11 mouse cellular contexts compared by ENCODE assay signal in genomic region chr17:86713591-86713990, GRCm38 (mm10). TPM values are rescaled to one million over a fixed set of nuclear protein-coding genes. Genes with fewer than 3 reads are reported as not detected.
DNase-seq lines count a peak whose midpoint lies in the region; ATAC-seq and TF ChIP-seq lines count a peak whose summit lies in the region.
"Had no signal": no experiment of that assay in that cellular context is flagged by ENCODE, and none has a peak within 500 bp of the region (broad histone marks: within the 10 kb centered on the region; RNA-seq: fewer than 3 reads in every experiment).

No protein-coding gene starts in this region.

- H3K27me3 ChIP-seq in ES-Bruce4 (ENCODE audit: control insufficient read depth, insufficient read depth, low read length, poor library complexity, severe bottlenecking): no peaks in the 10 kb centered on the region
- no peaks in the 10 kb centered on the region for H3K27me3 ChIP-seq in forebrain, postnatal 0 days (ENCODE audit: insufficient read depth, low read length)
- H3K27me3 ChIP-seq: forebrain, embryonic 12.5 days had no signal

- no peaks in the 10 kb centered on the region for H3K4me1 ChIP-seq in ES-Bruce4 (ENCODE audit: control insufficient read depth, insufficient read depth, low read length)
- no peaks in the 10 kb centered on the region for H3K4me1 ChIP-seq in forebrain, postnatal 0 days (ENCODE audit: insufficient read depth)
- H3K4me1 ChIP-seq: forebrain, embryonic 12.5 days had no signal

- TF ChIP-seq POLR2A in ES-Bruce4 (IDR thresholded peaks at IDR 0.05; ENCODE audit: insufficient read depth, low read length): no peak

- no peak overlapping the region for H3K4me2 ChIP-seq in forebrain, postnatal 0 days (ENCODE audit: low read depth)
- H3K4me2 ChIP-seq: forebrain, embryonic 12.5 days had no signal

- H3K9ac ChIP-seq in ES-Bruce4 (ENCODE audit: low read depth, poor library complexity, severe bottlenecking): no peak overlapping the region
- no peak overlapping the region for H3K9ac ChIP-seq in forebrain, postnatal 0 days
- H3K9ac ChIP-seq: forebrain, embryonic 12.5 days had no signal

- 40% methylated on average over 8 of the region's 8 CpGs for WGBS in forebrain, postnatal 0 days

- H3K4me3 ChIP-seq in ES-Bruce4 (ENCODE audit: low read depth, low read length): no peak overlapping the region
- no peak overlapping the region for H3K4me3 ChIP-seq in forebrain, postnatal 0 days (ENCODE audit: low read depth, low read length)
- H3K4me3 ChIP-seq: forebrain, embryonic 12.5 days; layer of hippocampus, adult 2 months had no signal

- TF ChIP-seq CTCF in ES-Bruce4 (IDR thresholded peaks at IDR 0.05; ENCODE audit: low read depth, low read length): no peak
- no peak for TF ChIP-seq CTCF in forebrain, postnatal 0 days (IDR thresholded peaks at IDR 0.05; ENCODE audit: low read depth)

- 0 out of 2 replicates have a peak, but pooled peaks cover 2% of the 10 kb centered on the region for H3K9me3 ChIP-seq in ES-Bruce4 (replicated peaks; ENCODE audit: control insufficient read depth, insufficient read depth, low read length, poor library complexity, severe bottlenecking)
- H3K9me3 ChIP-seq in forebrain, postnatal 0 days (ENCODE audit: low read length): no peaks in the 10 kb centered on the region
- H3K9me3 ChIP-seq: forebrain, embryonic 12.5 days had no signal

- ATAC-seq in forebrain, postnatal 0 days: no peak

- peak; percentile 96 for DNase-seq in ZHBTc4 (ENCODE audit: low read depth, low spot score)
- peak; percentile 59 to 71 for DNase-seq in heart, adult 9 months (ENCODE audit: low spot score in 2 of 2)
- peak; percentile 58 for DNase-seq in kidney, postnatal 14 days
- DNase-seq in frontal cortex, postnatal 14 days (ENCODE audit: low spot score in 2 of 2): no peak
- no peak for DNase-seq in thymus, postnatal 25 days
- DNase-seq in forebrain, postnatal 0 days: no peak
- DNase-seq: midbrain, embryonic 14.5 days; spleen, adult 18-20 months had no signal

- 0 out of 2 replicates have a peak overlapping the region, but pooled peaks have one; percentile 2 for H3K27ac ChIP-seq in ES-Bruce4 (ENCODE audit: insufficient read depth, low read length)
- no peak overlapping the region for H3K27ac ChIP-seq in forebrain, postnatal 0 days (ENCODE audit: low read depth, low read length)
- H3K27ac ChIP-seq: forebrain, embryonic 12.5 days; layer of hippocampus, adult 2 months had no signal

- TF ChIP-seq EP300 in ES-Bruce4 (IDR thresholded peaks at IDR 0.05; ENCODE audit: insufficient read depth, low read depth, low read length): peak; percentile 73; the same call in 1 of the 2 replicates

- H3K36me3 ChIP-seq in ES-Bruce4 (ENCODE audit: control insufficient read depth, insufficient read depth, low read length, poor library complexity, severe bottlenecking): no peaks in the 10 kb centered on the region
- H3K36me3 ChIP-seq in forebrain, postnatal 0 days (ENCODE audit: insufficient read depth): no peaks in the 10 kb centered on the region
- H3K36me3 ChIP-seq: forebrain, embryonic 12.5 days had no signal

RNA-seq across cellular contexts. Expression of gene Epas1, which starts 39.9 kb away (rescaled TPM):
- 5.9 and 7.0 TPM in 2 replicates for polyA plus RNA-seq in ES-Bruce4 (2011; ENCODE audit: insufficient read depth, insufficient read length, low read depth, missing spikeins)
- total RNA-seq in forebrain, postnatal 0 days (2014; rRNA removed): 8.7 and 14.3 TPM in 2 replicates
- 4.7 and 6.3 TPM in 2 replicates for polyA plus RNA-seq in forebrain, postnatal 0 days (2015; fragmentation: Nextera tagmentation; extraction: Ambion mirVana)

Comparison
In these comparisons a context has a peak if more than half of its experiments do, and no peak if none do; other contexts are left out.
1. DNase-seq: peak in ZHBTc4 (single experiment), heart, adult 9 months (2 of 2) and kidney, postnatal 14 days (single experiment); none in frontal cortex, postnatal 14 days (0 of 2), thymus, postnatal 25 days (single experiment) and forebrain, postnatal 0 days (single experiment).